Mouse (Mus musculus): ENCODE results near the gene Txndc11.

GRCm38 (mm10) chr16:11046437-11046836 is 88.0 kb downstream of the Txndc11 start:
- TF ChIP-seq CTCF (IDR thresholded peaks at IDR 0.05; ENCODE audit: borderline replicate concordance, insufficient read depth, low read length): no peak
- no peak for TF ChIP-seq POLR2A (IDR thresholded peaks at IDR 0.05; ENCODE audit: low read depth, low read length)

All from embryonic fibroblast, embryonic 13.5 days (primary cell).